8 mouse cellular contexts compared by ENCODE assay signal in genomic region chr11:101070189-101070527, GRCm38 (mm10). TPM values are rescaled to one million over a fixed set of nuclear protein-coding genes. Genes with fewer than 3 reads are reported as not detected.
DNase-seq lines count a peak whose midpoint lies in the region; ATAC-seq and TF ChIP-seq lines count a peak whose summit lies in the region.

No protein-coding gene starts in this region.

- no peak for TF ChIP-seq EP300 in liver, embryonic 14.5 days (IDR thresholded peaks at IDR 0.05; ENCODE audit: low read depth)

- no peak overlapping the region for H3K27ac ChIP-seq in forebrain, embryonic 12.5 days
- H3K27ac ChIP-seq in liver, embryonic 14.5 days = no peak overlapping the region

- peak overlapping the region; percentile 96 for H3K4me2 ChIP-seq in forebrain, embryonic 12.5 days
- peak overlapping the region; percentile 70 for H3K4me2 ChIP-seq in liver, embryonic 14.5 days (ENCODE audit: low read depth)

- no peak for DNase-seq in frontal cortex, postnatal 25 days (ENCODE audit: low spot score in 2 of 2)
- no peak for DNase-seq in liver, embryonic 14.5 days (ENCODE audit: low read depth in 3 of 3, low spot score in 3 of 3)
- DNase-seq in adrenal gland, postnatal 4 days (ENCODE audit: low spot score in 2 of 2) = no peak
- DNase-seq in layer of hippocampus, postnatal 10 days (ENCODE audit: low spot score in 2 of 2) = no peak
- no peak for DNase-seq in cerebellum, adult 9-10 months

- peak overlapping the region; percentile 72 for H3ac ChIP-seq in C2C12 (ENCODE audit: control insufficient read depth, insufficient read length, low read depth)

- no peaks in the 10 kb centered on the region for H3K79me3 ChIP-seq in C2C12 (ENCODE audit: low read depth)

- H3K79me2 ChIP-seq in C2C12 (ENCODE audit: control insufficient read depth, insufficient read depth) = no peaks in the 10 kb centered on the region

- ATAC-seq in frontal cortex, adult (ENCODE audit: low TSS enrichment) = peak; percentile 24
- ATAC-seq in forebrain, embryonic 12.5 days (ENCODE audit: low FRiP score) = peak; percentile 61
- ATAC-seq in liver, embryonic 14.5 days (ENCODE audit: insufficient read depth) = peak; percentile 72

- peak overlapping the region; percentile 73 for H3K9ac ChIP-seq in forebrain, embryonic 12.5 days
- peak overlapping the region; percentile 51 for H3K9ac ChIP-seq in liver, embryonic 14.5 days (replicated peaks)

- TF ChIP-seq CTCF in C2C12 (IDR thresholded peaks at IDR 0.05; ENCODE audit: control insufficient read depth, insufficient read depth, insufficient read length) = no peak
- TF ChIP-seq CTCF in liver, embryonic 14.5 days (IDR thresholded peaks at IDR 0.05; ENCODE audit: low read depth) = no peak

- H3K9me3 ChIP-seq in forebrain, embryonic 12.5 days = no peaks in the 10 kb centered on the region
- H3K9me3 ChIP-seq in liver, embryonic 14.5 days (ENCODE audit: control insufficient read depth, low read length) = no peaks in the 10 kb centered on the region

- H3K4me3 ChIP-seq in C2C12 (ENCODE audit: insufficient read depth, poor library complexity, severe bottlenecking) = peak overlapping the region; percentile 60
- H3K4me3 ChIP-seq in forebrain, embryonic 12.5 days (replicated peaks) = peak overlapping the region; percentile 73
- H3K4me3 ChIP-seq in liver, embryonic 14.5 days (ENCODE audit: insufficient read depth in 1 of 2, low read depth in 2 of 2, low read length in 2 of 2) = peak overlapping the region; percentile 64 to 70

- WGBS in forebrain, embryonic 12.5 days = under 1% methylated on average over 36 of the region's 36 CpGs
- WGBS in liver, embryonic 14.5 days (ENCODE audit: insufficient replicate concordance) = under 1% methylated on average over 36 of the region's 36 CpGs

- no peaks in the 10 kb centered on the region for H3K27me3 ChIP-seq in C2C12 (ENCODE audit: control insufficient read depth, insufficient read depth, insufficient read length)
- H3K27me3 ChIP-seq in forebrain, embryonic 12.5 days = peaks cover 20% of the 10 kb centered on the region
- H3K27me3 ChIP-seq in liver, embryonic 14.5 days (ENCODE audit: control insufficient read depth, insufficient read depth, low read length) = peaks cover 10% of the 10 kb centered on the region

- peaks cover 19% of the 10 kb centered on the region for H3K4me1 ChIP-seq in forebrain, embryonic 12.5 days
- peaks cover 14 to 25% of the 10 kb centered on the region in 2 experiments for H3K4me1 ChIP-seq in liver, embryonic 14.5 days (replicated peaks; ENCODE audit: control insufficient read depth in 2 of 2, insufficient read depth in 2 of 2, low read length in 1 of 2)

- H3K36me3 ChIP-seq in C2C12 (ENCODE audit: control insufficient read depth, insufficient read depth) = no peaks in the 10 kb centered on the region
- H3K36me3 ChIP-seq in forebrain, embryonic 12.5 days (replicated peaks) = no peaks in the 10 kb centered on the region
- no peaks in the 10 kb centered on the region for H3K36me3 ChIP-seq in liver, embryonic 14.5 days (replicated peaks; ENCODE audit: control insufficient read depth, insufficient read depth, low read depth)

TF ChIP-seq in C2C12, 6 proteins besides CTCF, POLR2A, EP300 and RAD21:
- TF ChIP-seq MAX (IDR thresholded peaks at IDR 0.05) (no peak), MYOG (IDR thresholded peaks at IDR 0.05; ENCODE audit: control insufficient read depth, extremely low read depth, insufficient read length) (no peak)

RNA-seq across cellular contexts. Expression of gene Naglu, which starts 0.3 kb away (rescaled TPM):
- polyA plus RNA-seq in C2C12 (2012; fragmentation: generic; extraction: Trizol) = 7.3 TPM
- polyA plus RNA-seq in forebrain, embryonic 12.5 days (2016; fragmentation: Nextera tagmentation; extraction: Ambion mirVana) = 7.8 and 8.7 TPM in 2 replicates
- polyA plus RNA-seq in liver, embryonic 14.5 days (2012; rRNA removed) = 3.4 and 4.0 TPM in 2 replicates
- polyA plus RNA-seq in liver, embryonic 14.5 days (2014; fragmentation: Nextera tagmentation; extraction: Ambion mirVana) = 4.0 and 4.3 TPM in 2 replicates
- 10 to 100 TPM; 36.9 to 37.8 TPM for total RNA-seq in adrenal gland, postnatal 4 days (2021)
- 1 to 10 TPM; 8.6 to 9.9 TPM for total RNA-seq in layer of hippocampus, postnatal 10 days (2021)

RNA-seq across cellular contexts. Expression of gene Hsd17b1, which starts 8.1 kb away (rescaled TPM):
- not detected for polyA plus RNA-seq in C2C12 (2012; fragmentation: generic; extraction: Trizol)
- polyA plus RNA-seq in forebrain, embryonic 12.5 days (2016; fragmentation: Nextera tagmentation; extraction: Ambion mirVana) = 0.19 and 0.33 TPM in 2 replicates
- polyA plus RNA-seq in liver, embryonic 14.5 days (2012; rRNA removed) = 0.13 and 0.19 TPM in 2 replicates
- polyA plus RNA-seq in liver, embryonic 14.5 days (2014; fragmentation: Nextera tagmentation; extraction: Ambion mirVana) = 0.08 and 0.34 TPM in 2 replicates
- under 1 TPM; 0.50 to 0.62 TPM for total RNA-seq in adrenal gland, postnatal 4 days (2021)
- under 1 TPM; 0.33 to 0.37 TPM for total RNA-seq in layer of hippocampus, postnatal 10 days (2021)

RNA-seq across cellular contexts. Expression of gene Coasy, which starts 12.2 kb away (rescaled TPM):
- polyA plus RNA-seq in C2C12 (2012; fragmentation: generic; extraction: Trizol) = 31.0 TPM
- 50.7 and 50.9 TPM in 2 replicates for polyA plus RNA-seq in forebrain, embryonic 12.5 days (2016; fragmentation: Nextera tagmentation; extraction: Ambion mirVana)
- 16.2 and 16.7 TPM in 2 replicates for polyA plus RNA-seq in liver, embryonic 14.5 days (2012; rRNA removed)
- polyA plus RNA-seq in liver, embryonic 14.5 days (2014; fragmentation: Nextera tagmentation; extraction: Ambion mirVana) = 17.7 and 19.9 TPM in 2 replicates
- total RNA-seq in adrenal gland, postnatal 4 days (2021) = 10 to 100 TPM; 59.8 to 65.6 TPM
- 10 to 100 TPM; 32.9 to 37.7 TPM for total RNA-seq in layer of hippocampus, postnatal 10 days (2021)

RNA-seq across cellular contexts. Expression of gene Mlx, which starts 16.9 kb away (rescaled TPM):
- 39.7 TPM for polyA plus RNA-seq in C2C12 (2012; fragmentation: generic; extraction: Trizol)
- polyA plus RNA-seq in forebrain, embryonic 12.5 days (2016; fragmentation: Nextera tagmentation; extraction: Ambion mirVana) = 47.6 and 52.6 TPM in 2 replicates
- polyA plus RNA-seq in liver, embryonic 14.5 days (2012; rRNA removed) = 16.8 and 18.6 TPM in 2 replicates
- 21.9 and 26.8 TPM in 2 replicates for polyA plus RNA-seq in liver, embryonic 14.5 days (2014; fragmentation: Nextera tagmentation; extraction: Ambion mirVana)
- 10 to 100 TPM; 27.3 to 27.5 TPM for total RNA-seq in adrenal gland, postnatal 4 days (2021)
- total RNA-seq in layer of hippocampus, postnatal 10 days (2021) = 10 to 100 TPM; 39.2 to 50.3 TPM

RNA-seq across cellular contexts. Expression of gene Psmc3ip, which starts 25.1 kb away (rescaled TPM):
- polyA plus RNA-seq in C2C12 (2012; fragmentation: generic; extraction: Trizol) = 24.0 TPM
- polyA plus RNA-seq in forebrain, embryonic 12.5 days (2016; fragmentation: Nextera tagmentation; extraction: Ambion mirVana) = 59.0 and 62.1 TPM in 2 replicates
- polyA plus RNA-seq in liver, embryonic 14.5 days (2012; rRNA removed) = 7.3 and 16.8 TPM in 2 replicates
- polyA plus RNA-seq in liver, embryonic 14.5 days (2014; fragmentation: Nextera tagmentation; extraction: Ambion mirVana) = 21.6 and 22.0 TPM in 2 replicates
- 10 to 100 TPM; 10.3 to 11.9 TPM for total RNA-seq in adrenal gland, postnatal 4 days (2021)
- 1 to 10 TPM; 5.8 to 7.0 TPM for total RNA-seq in layer of hippocampus, postnatal 10 days (2021)
